Mouse (Mus musculus) hindbrain, embryonic 10.5 days (tissue): ENCODE measurements around the gene Pus10. TPM values are rescaled to one million over a fixed set of nuclear protein-coding genes. Genes with fewer than 3 reads are reported as not detected.
A peak's percentile ranks its signal among the peaks of the same experiment; 100 is the strongest.
"Not testable (repeated sequence)": the region's sequence is repeated elsewhere in the genome, so short reads cannot be mapped to it uniquely, and the experiment has no call there.

Experiments
- DNase-seq: peaks from one replicate; pipeline ENCODE4 v3.0.0-alpha.2; 2017; ENCODE audit warnings: low spot score
- H3K27ac ChIP-seq: fragments of 300-500 bp; sonication (generic); 2 replicates; pipeline ENCODE4 v1.5.1; 2016; ENCODE audit warnings: mild to moderate bottlenecking, moderate library complexity
- H3K27me3 ChIP-seq: fragments of 300-500 bp; sonication (generic); 2 replicates; pipeline ENCODE4 v1.6.1; 2016; ENCODE audit warnings: mild to moderate bottlenecking; ENCODE audit not compliant: poor library complexity, insufficient read depth, severe bottlenecking
- H3K36me3 ChIP-seq: fragments of 300-500 bp; sonication (generic); 2 replicates; pipeline ENCODE4 v1.6.1; 2016; ENCODE audit warnings: mild to moderate bottlenecking, moderate library complexity
- H3K4me1 ChIP-seq: fragments of 300-500 bp; sonication (generic); replicated peaks from 2 replicates; pipeline ENCODE4 v1.6.1; 2016; ENCODE audit warnings: mild to moderate bottlenecking
- H3K4me3 ChIP-seq: fragments of 300-500 bp; sonication (generic); 2 replicates; pipeline ENCODE4 v1.5.1; 2016; ENCODE audit warnings: mild to moderate bottlenecking, moderate library complexity
- H3K9me3 ChIP-seq: fragments of 300-500 bp; sonication (generic); 2 replicates; pipeline ENCODE4 v1.6.1; 2016; ENCODE audit warnings: mild to moderate bottlenecking, moderate library complexity
- WGBS: fragments of 180-500 bp; shearing (Covaris S2); methylation state at CpG from one replicate; pipeline ENCODE4 v1.1.7; 2016; 5-methylcytosine and 5-hydroxymethylcytosine counted together
- polyA plus RNA-seq: library from polyadenylated mRNA; unstranded; fragments of >200 nt; fragmentation: Nextera tagmentation; extraction: Ambion mirVana; gene quantifications from 2 replicates; pipeline ENCODE4 v1.2.1, GENCODE M21; 2016

Pus10 gene
- polyA plus RNA-seq, 1 experiment from 2014 or later: 17.7 TPM

DNA sequence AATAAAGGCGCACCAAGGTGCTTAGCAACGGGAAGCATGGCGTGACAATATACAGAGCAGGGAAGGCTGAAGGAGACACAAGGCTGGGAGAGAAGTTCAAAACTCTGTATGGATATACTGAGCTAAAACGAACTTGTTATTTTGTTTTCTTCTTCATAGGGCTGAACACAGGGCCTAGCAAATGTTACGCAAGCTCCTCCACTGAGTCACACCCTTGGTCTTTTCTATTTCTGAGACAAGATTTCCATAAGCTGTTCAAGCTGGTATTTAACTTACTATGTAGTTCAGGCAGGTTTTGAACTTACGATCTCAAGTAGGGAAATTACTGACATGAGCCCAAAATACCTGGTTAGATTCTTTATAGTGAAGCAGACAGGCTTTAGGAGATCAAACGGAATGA lies 75.9 kb downstream of the Pus10 start:
- Histone ChIP-seq H3K4me1 (no peaks in the 10 kb centered on the region), H3K27me3 (no peaks in the 10 kb centered on the region), H3K36me3 (0 out of 2 replicates have a peak, but pooled peaks cover 4% of the 10 kb centered on the region), H3K4me3 (no peak overlapping the region), H3K9me3 (no peaks in the 10 kb centered on the region), H3K27ac (no peak overlapping the region)
- WGBS: 92% methylated on average over 7 of the region's 7 CpGs
- no peak for DNase-seq

DNA sequence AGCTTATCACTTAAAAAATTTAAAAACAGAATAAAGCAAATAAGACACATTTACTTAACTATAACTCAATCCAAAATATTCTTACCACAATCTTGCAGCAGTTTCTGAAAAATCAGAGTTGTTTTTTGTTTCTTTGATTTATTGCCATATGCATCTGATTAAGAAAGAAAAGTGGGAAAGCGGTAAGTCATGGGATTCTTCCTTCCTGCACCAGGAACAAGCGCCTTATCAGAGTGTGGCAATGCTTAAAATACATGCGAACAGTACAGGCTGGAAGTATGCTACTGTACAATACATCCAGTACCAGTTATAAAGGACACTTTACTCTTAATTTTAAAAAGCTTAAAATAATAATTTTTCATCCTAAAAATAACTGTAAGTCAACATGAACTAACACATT lies 78.9 kb downstream of the Pus10 start:
- Histone ChIP-seq H3K4me3 (no peak overlapping the region), H3K27ac (no peak overlapping the region), H3K36me3 (0 out of 2 replicates have a peak, but pooled peaks cover 4% of the 10 kb centered on the region), H3K4me1 (no peaks in the 10 kb centered on the region), H3K9me3 (no peaks in the 10 kb centered on the region), H3K27me3 (no peaks in the 10 kb centered on the region)
- WGBS: 93% methylated on average over 3 of the region's 3 CpGs
- no peak for DNase-seq

DNA sequence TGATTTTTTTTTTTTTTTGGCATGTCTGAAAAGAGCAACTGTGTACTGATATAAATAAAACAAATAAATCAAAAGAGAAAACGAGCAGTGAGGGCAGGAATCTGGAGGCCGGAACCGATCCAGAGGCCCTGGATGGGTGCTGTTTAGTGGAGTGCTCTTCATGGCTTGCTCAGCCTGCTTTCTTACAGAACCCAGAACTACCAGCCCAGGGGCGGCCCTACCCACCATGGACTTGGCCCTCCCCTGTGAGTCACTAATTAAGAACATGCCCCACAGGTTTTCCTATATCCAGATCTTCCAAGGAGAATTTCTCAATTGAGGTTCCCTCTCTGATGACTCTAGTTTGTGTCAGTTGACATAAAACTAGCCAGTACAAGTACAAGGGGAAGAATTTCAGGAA lies 80.6 kb downstream of the Pus10 start:
- DNase-seq: no peak
- H3K9me3 ChIP-seq: no peaks in the 10 kb centered on the region
- 0 out of 2 replicates have a peak, but pooled peaks cover 4% of the 10 kb centered on the region for H3K36me3 ChIP-seq
- 84% methylated on average over 4 of the region's 4 CpGs for WGBS
- no peak overlapping the region for H3K4me3 ChIP-seq
- H3K4me1 ChIP-seq: no peaks in the 10 kb centered on the region
- no peaks in the 10 kb centered on the region for H3K27me3 ChIP-seq
- H3K27ac ChIP-seq: no peak overlapping the region

DNA sequence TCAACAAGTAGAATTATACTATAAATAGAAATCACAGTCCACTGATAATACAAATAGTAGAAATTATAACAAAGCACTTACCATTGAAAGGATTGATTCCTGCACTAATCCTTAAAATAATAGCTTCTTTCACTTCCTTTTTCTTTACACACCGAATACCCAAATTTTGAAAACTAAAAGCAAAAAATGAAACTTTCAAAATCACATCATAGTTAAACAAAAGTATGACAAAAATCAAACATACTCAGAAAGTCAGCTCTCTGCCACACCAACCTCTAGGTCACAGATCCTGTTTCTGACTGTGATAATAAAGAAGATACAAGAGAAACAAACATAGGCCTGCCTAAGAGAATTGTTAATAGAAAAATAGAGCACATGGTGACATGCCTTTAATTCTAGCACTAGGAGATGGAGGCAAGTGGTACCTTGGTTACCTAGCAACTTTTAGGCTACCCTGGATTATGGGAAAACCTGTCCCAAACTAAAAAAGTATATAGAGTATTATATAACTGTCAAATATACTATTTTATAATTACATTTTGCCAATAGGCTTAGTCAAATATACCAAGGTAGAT lies 87.7 kb downstream of the Pus10 start:
- Histone ChIP-seq H3K9me3 (no peaks in the 10 kb centered on the region), H3K4me1 (no peaks in the 10 kb centered on the region), H3K4me3 (no peak overlapping the region), H3K27ac (no peak overlapping the region), H3K36me3 (no peaks in the 10 kb centered on the region), H3K27me3 (no peaks in the 10 kb centered on the region)
- no peak for DNase-seq
- WGBS: 90% methylated on average over 1 of the region's 1 CpGs

DNA sequence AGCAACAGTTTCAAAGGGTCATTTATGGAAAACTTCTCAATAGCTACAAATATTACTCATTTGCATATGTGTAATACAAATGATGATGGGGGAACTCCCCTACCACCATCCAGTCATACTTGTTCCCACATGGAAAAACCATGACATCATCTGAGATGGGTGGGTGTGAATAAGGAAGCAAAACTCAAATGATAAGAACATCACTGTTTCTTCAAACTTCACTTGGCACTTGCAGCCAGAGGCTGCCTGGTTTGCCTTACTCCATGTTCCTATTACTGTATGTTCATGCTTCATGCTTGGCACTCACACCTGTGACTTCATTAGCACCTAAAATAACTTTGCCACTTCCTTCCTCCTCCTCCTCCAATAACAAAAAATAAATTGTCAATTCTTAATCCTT lies 88.9 kb downstream of the Pus10 start:
- no peak for DNase-seq
- H3K27me3 ChIP-seq: no peaks in the 10 kb centered on the region
- H3K27ac ChIP-seq: no peak overlapping the region
- H3K4me1 ChIP-seq: no peaks in the 10 kb centered on the region
- H3K36me3 ChIP-seq: no peaks in the 10 kb centered on the region
- H3K4me3 ChIP-seq: no peak overlapping the region
- no peaks in the 10 kb centered on the region for H3K9me3 ChIP-seq

DNA sequence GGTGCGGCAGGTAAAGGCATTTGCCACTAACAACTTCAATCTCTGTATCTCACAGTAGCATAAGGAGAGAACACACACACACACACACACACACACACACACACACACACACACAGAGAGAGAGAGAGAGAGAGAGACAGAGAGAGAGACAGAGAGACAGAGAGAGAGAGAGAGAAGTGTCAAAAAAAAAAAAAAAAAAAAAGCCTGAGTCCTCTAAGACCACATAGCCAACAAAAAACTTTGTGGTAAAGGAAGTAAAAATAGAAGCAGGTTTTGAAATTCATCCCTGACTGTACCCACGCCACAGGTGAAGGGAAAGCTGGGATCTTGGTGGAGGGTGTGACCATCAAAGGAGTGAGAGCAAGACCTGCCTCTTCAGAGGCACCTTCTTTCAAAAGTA lies 92.7 kb downstream of the Pus10 start:
- Histone ChIP-seq H3K4me3 (no peak overlapping the region), H3K36me3 (no peaks in the 10 kb centered on the region), H3K9me3 (no peaks in the 10 kb centered on the region), H3K4me1 (no peaks in the 10 kb centered on the region), H3K27me3 (no peaks in the 10 kb centered on the region), H3K27ac (no peak overlapping the region)
- 87% methylated on average over 2 of the region's 2 CpGs for WGBS
- DNase-seq: no peak

DNA sequence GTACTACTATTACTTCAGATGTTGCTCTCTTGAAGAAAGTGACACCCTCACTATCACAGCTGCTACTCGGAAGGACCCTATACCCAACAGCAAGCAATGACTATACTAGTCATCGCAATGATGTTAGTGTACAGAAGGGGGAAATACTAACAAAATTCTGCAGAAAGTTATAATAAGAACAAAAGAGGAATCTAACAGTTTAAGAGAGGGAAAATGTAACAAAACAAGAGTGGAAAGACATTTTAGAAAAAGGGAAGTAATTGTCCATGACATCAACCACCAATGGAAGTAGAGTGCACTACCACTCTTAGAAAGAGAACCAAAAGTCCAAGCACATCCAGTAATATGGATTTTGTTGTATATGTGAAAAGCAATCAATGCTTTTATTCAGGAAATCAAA lies 97.2 kb downstream of the Pus10 start:
- no peaks in the 10 kb centered on the region for H3K27me3 ChIP-seq
- H3K27ac ChIP-seq: no peak overlapping the region
- no peak overlapping the region for H3K4me3 ChIP-seq
- H3K9me3 ChIP-seq: no peaks in the 10 kb centered on the region
- WGBS: 94% methylated on average over 2 of the region's 2 CpGs
- DNase-seq: no peak
- no peaks in the 10 kb centered on the region for H3K36me3 ChIP-seq
- no peaks in the 10 kb centered on the region for H3K4me1 ChIP-seq

DNA sequence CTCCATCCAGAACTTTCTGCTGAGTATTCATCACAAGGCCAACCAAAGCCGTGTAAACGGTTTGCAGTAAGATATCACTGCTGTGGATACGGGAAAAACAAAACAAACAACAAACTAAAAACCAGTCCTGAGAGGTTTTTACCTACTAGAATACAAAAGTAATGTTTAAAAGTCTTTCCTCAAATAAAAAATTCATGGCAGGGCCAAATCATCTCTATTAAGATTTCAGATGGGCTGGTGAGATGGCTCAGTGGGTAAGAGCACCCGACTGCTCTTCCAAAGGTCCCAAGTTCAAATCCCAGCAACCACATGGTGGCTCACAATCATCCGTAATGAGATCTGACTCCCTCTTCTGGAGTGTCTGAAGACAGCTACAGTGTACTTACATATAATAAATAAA lies 101.9 kb downstream of the Pus10 start:
- not testable (repeated sequence) for H3K9me3 ChIP-seq, H3K36me3 ChIP-seq, DNase-seq, H3K4me3 ChIP-seq, H3K27ac ChIP-seq
- 85% methylated on average over 5 of the region's 5 CpGs for WGBS
- Histone ChIP-seq H3K4me1 (peaks cover 12% of the 10 kb centered on the region), H3K27me3 (peaks cover 13% of the 10 kb centered on the region)

DNA sequence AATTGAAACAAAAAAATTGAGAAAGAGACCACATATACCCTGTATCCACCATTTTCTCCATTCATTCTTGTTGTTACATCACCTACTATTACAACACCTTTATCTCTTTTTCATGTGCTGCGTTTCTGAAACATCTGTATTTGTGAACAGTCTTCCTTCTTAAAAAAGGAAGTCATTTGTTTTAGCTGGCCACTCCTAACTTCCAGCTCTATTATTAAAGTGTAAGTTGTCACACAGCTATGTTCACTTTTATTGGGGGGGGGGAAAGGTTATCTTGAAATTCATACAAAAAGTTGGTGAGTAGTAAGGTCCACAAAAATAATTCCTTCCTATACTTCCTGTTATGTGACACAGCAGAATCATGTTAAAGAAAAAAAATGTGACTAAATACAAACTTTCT lies 102.5 kb downstream of the Pus10 start:
- Histone ChIP-seq H3K9me3 (no peaks in the 10 kb centered on the region), H3K4me1 (peaks cover 12% of the 10 kb centered on the region), H3K27ac (no peak overlapping the region), H3K27me3 (peaks cover 18% of the 10 kb centered on the region), H3K4me3 (no peak overlapping the region), H3K36me3 (no peaks in the 10 kb centered on the region)
- 78% methylated on average over 1 of the region's 1 CpGs for WGBS
- no peak for DNase-seq

DNA sequence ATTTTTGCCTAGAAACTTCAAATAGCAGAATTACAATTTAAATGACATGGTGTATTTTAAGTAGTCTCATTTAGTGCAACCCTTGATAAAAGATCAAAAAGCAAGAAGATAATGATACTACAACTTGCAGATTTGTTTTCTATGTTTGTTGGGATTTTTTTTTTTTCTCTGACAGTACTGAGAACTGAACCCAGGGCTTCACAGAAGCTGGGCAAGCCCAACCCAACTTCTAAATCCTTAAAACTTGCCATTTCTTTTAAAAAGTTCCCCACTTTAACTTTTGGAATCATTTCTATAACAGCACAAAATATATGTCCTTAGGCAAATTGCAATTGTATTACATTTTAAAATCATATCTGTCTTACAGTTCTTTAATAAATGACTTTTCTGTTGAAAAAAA lies 103.6 kb downstream of the Pus10 start:
- Histone ChIP-seq H3K4me1 (peaks cover 12% of the 10 kb centered on the region), H3K27ac (no peak overlapping the region), H3K36me3 (no peaks in the 10 kb centered on the region), H3K27me3 (peaks cover 21% of the 10 kb centered on the region), H3K9me3 (peaks cover 4% of the 10 kb centered on the region; the same call in 1 of the 2 replicates), H3K4me3 (no peak overlapping the region)
- DNase-seq: no peak

DNA sequence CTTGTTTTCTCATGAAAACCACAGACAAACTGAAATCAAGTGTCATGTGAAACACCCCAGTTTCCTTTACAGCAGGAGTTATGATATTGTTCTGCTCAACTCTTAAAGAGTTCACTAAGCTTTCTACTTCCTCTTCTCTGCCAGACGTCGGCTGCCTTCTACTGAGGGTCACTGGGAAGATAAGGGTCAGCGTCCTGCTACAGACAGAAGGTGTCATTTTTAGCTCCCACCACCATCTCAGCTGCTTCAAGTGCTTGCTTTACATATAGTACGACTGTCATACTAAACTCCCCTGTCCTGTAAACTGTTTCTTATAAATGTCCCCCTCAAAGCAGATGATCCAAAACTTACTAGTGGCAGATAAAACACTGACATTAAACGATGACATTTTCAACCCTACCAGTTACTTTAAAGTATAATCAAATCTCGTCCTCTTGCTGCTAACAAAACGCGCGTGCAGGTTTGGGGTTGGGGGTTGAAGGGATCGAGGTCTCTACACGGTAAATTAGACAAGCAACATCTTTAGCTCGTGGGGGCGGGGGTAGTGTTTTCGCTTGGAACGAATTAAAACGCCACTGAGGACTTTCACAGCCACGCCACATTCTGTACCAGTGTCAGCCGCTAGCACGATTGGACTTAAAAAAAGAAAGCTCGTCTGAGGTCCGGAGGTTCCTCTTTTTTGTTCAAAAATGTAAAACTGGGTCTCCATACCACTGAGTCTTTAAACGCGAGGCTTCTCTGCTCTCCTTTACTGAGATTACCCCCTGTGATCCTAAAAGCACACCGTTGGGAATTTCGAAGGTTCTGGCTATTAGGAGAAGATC lies 104.4 kb downstream of the Pus10 start:
- Histone ChIP-seq H3K4me1 (peaks cover 12% of the 10 kb centered on the region), H3K4me3 (peak overlapping the region; percentile 80), H3K27ac (peak overlapping the region; percentile 94), H3K27me3 (peaks cover 21% of the 10 kb centered on the region), H3K36me3 (no peaks in the 10 kb centered on the region), H3K9me3 (peaks cover 5% of the 10 kb centered on the region; the same call in 1 of the 2 replicates)
- under 1% methylated on average over 25 of the region's 25 CpGs for WGBS
- DNase-seq: no peak

DNA sequence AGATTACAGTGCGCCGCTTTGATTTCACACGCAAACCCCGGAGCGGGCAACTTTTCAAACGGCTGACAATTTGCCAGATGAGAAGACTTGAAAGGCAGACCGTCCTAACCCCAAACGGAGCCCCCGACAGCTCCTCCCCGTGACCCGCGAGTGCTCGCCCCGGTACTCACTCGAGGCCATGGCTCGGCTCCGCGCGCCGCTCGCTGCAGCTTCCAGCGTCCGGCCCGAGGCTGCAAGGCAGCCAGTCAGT lies 105.0 kb downstream of the Pus10 start:
- WGBS: under 1% methylated on average over 24 of the region's 24 CpGs
- Histone ChIP-seq H3K4me3 (peak overlapping the region; percentile 80), H3K27ac (peak overlapping the region; percentile 94), H3K9me3 (peaks cover 5% of the 10 kb centered on the region; the same call in 1 of the 2 replicates), H3K36me3 (no peaks in the 10 kb centered on the region), H3K27me3 (peaks cover 21% of the 10 kb centered on the region), H3K4me1 (peaks cover 12% of the 10 kb centered on the region)
- DNase-seq: no peak

DNA sequence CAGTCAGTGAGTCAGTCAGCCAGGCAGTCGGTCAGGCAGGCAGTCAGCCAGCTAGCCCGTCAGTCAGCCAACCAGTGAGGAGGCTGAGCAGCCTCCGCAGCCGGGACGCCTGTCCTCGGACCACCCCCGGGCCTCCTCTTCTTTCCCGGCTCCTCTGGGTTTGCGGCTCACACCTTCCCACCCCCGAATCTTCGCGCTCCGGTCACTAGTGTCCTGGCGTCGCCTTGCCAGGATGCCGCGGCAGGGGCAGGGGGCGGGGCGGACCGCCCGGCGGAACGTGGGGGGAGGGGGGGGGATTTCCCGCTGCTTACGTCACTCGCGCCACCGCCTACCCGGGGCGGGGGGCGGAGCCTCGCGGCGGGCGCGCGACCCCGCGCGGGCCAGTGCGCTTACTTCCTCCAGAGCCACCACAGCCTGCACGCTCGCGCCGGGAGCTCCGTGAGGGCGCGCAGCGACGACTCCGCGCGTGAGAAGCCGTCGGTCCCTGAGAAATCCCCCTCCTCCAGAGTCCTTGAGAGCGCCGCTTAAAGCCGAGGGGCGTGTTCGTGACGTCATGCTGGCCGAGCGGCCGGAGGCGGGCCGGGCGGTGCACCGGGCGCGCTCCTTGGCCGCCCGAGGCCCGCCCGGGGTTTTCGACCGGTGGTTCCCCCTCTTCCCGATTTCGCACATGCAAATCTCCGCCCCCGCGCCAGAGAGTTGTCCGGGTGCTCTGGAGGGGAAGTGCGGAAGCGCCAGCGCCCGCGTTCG lies 105.5 kb downstream of the Pus10 start, which contains the start of gene Rel:
TSS of gene Rel (minus strand) at position 211 of the 747 bp plus-strand sequence.
- Histone ChIP-seq H3K9me3 (peaks cover 5% of the 10 kb centered on the region; the same call in 1 of the 2 replicates), H3K27me3 (peaks cover 21% of the 10 kb centered on the region), H3K27ac (peak within 1 kb of the TSS; percentile 94), H3K4me3 (peak within 1 kb of the TSS; percentile 80), H3K4me1 (peaks cover 12% of the 10 kb centered on the region), H3K36me3 (no peaks in the 10 kb centered on the region)
- WGBS: under 1% methylated on average over 88 of the region's 88 CpGs
- DNase-seq: peak; percentile 91
